Mouse (Mus musculus): ENCODE results near the gene Ecsit.

- TF ChIP-seq CTCF (IDR thresholded peaks at IDR 0.05; ENCODE audit: borderline replicate concordance, insufficient read depth, low read depth, low read length) = no peak
- TF ChIP-seq POLR2A (IDR thresholded peaks at IDR 0.05; ENCODE audit: borderline replicate concordance, insufficient read depth, low read length) = no peak
Measured at GRCm38 (mm10) chr9:22108194-22108593, 23.0 kb upstream of the Ecsit start.
